Mouse (Mus musculus) urinary bladder, postnatal 4 days (tissue): ENCODE results near the gene Slc45a3.
A peak's percentile ranks its signal among the peaks of the same experiment; 100 is the strongest.

ENCODE experiments used
- DNase-seq, 2 experiments: peaks; one replicate each; pipeline ENCODE4 v3.0.0; 2021 to 2022; ENCODE audit warnings: low spot score in 2 of 2

Gene Slc45a3

GRCm38 (mm10) chr1:131993169-131994040, 30.6 kb downstream of the Slc45a3 start:
- DNase-seq = no peak

- peak in 1 of 2 experiments; percentile 68 for DNase-seq
Measured at GRCm38 (mm10) chr1:131995062-131995461, 32.3 kb downstream of the Slc45a3 start.

DNA sequence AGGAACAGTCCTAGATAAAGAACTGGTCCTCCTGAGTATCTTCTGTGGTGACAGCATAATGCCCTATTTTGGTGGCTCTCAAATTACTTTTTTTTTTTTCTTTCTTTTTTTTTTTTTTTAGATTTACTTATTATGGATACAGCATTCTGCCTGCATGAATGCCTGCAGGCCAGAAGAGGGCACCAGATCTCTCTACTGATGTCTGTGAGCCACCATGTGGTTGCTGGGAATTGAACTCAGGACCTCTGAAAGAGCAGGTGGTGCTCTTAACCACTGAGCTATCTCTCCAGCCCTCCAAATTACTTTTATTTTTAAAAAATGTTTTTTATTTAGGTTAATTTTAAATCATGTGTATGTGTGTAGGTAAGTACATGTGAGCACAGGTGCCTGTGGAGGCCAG, 37.7 kb downstream of the Slc45a3 start:
- DNase-seq = no peak

DNA sequence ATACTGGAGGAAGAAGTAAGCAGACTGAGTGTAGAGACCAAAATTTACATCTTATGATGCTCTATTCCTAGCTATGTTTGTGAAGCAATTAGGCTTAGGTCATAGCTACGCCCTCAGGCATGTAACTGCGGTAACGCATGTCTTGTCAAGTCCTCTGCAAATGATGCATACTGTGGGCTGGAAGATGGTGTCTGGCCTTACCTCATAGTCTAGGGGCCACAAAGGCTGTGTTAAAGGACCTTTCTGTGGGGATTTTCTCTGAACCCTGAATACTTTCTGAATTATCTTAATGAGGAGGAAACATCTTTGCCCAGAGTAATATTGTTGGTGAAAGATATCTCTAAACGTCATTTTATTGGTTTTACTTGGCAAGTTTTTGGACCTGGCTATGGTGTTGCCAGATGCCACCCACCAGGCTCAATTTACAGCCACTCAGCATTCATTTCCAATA, 39.1 kb downstream of the Slc45a3 start:
- DNase-seq = no peak

GRCm38 (mm10) chr1:132003111-132003510, 40.3 kb downstream of the Slc45a3 start:
- DNase-seq = no peak

DNA sequence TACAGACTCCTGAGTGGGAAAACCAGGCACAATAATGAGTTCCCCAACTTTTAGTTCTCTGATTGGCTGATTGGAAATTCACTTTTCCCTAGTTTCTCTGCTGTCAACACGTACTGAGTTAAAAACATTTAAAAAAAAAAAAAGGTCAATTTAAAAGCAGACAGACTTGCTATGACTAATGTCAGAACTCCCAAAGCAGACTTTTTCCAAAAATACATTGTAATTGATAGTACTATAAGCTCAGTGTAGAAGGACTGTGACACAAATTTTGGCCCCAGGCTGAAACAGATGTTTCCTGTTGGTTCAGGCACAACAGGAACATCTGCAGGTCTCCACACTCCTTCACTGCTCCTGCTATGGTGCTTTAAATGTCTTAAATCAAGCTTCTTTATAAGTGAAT, 41.0 kb downstream of the Slc45a3 start:
- DNase-seq = no peak

DNA sequence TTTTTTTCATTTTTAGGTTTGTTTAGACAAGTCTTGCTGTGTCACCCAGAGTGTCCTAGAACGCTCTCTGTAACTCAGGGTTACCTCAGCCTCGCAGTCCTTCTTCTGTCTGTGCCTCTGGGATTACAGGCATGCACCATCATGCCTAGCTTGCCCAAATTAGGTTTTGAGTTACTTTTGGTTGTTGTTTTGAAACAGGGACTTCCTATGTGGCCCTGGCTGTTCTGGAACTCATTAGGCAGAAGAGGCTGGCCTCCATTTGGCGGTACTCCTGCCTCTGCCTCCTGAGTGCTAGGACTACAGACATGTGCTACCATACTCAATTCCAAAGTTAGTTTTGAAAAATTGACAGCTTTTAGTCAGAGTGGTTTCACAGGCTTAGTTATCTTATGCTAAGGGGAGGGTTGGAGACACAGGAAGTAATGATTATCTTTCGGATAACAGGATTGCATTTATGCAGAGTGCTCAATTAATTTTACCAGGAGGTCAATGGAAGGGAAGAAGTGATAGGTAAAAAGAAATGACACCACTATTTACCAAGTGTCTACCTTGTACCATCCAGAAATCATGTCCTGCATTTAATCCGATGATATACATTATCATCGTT, 41.9 kb downstream of the Slc45a3 start:
- DNase-seq = no peak

DNA sequence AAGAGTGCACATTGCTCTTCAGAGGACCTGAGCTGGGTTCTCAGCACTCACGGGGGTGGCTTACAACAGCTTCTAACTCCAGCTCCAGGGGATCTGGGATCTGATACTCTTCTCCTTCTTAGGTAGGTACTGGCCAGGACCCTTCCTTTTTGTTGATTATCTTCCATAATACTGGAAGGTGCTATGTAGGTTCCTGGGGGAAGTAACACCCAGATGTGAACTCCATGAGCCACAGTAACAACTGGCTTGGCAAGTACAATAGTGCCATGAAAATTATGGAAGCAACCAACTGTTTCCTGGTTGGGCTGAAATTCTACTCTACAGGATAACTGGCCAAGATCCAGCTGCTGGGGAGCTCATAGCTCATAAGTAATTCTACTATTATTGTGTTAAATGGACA, 42.7 kb downstream of the Slc45a3 start:
- no peak for DNase-seq

GRCm38 (mm10) chr1:132006046-132006445, 43.3 kb downstream of the Slc45a3 start:
- DNase-seq = no peak

DNA sequence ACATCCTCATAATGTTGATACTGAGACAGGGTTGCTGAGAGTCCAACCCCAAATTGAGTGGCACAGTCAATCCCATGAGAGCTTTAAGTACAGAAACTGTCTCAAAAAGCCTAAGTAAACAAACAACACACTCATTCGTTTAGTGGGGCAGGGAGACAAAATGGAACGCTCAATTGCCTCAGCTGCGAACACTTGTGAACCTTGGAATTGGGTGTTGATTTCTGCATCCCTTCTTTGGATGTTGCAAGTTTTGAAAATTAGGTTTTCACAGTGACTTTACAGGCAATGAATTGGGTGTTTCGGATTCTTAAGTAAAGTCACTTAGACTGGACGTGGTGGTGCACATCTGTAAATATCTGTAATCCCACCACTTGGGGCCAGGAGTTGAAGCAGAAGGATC, 44.0 kb downstream of the Slc45a3 start:
- DNase-seq = no peak

DNA sequence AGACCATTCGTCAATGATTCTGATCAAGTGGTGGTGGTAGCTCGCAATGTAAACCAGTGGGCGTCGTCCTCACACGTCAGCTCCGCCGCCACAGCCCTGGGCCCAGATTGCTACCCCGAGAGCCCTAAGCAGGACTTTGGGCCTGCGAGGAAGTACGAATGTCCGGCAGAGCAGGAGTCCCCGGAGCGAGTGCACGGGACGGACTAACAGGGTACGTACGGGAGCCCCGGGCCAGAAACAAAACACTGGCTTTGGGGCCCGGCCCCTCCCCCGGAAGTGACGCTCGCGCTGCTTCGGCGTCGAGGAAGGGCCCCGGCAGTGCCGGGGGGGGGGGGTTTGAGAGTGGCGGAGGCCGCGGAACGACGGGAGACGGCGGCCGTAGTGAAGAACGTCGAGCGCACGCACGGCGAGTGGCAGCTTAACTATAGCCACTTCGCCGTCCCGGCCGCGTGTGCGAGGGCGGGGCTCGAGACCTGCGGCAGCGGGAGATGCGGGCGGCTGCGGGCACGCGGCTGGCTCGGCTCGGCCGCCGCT, 44.6 kb downstream of the Slc45a3 start, which contains the start of gene Elk4:
Elk4 (plus strand) TSS at position 326 of the 534 bp plus-strand sequence.
- peak; percentile 87 to 89 for DNase-seq

GRCm38 (mm10) chr1:132007828-132008827, 45.4 kb downstream of the Slc45a3 start:
- peak; percentile 84 to 85 for DNase-seq

DNA sequence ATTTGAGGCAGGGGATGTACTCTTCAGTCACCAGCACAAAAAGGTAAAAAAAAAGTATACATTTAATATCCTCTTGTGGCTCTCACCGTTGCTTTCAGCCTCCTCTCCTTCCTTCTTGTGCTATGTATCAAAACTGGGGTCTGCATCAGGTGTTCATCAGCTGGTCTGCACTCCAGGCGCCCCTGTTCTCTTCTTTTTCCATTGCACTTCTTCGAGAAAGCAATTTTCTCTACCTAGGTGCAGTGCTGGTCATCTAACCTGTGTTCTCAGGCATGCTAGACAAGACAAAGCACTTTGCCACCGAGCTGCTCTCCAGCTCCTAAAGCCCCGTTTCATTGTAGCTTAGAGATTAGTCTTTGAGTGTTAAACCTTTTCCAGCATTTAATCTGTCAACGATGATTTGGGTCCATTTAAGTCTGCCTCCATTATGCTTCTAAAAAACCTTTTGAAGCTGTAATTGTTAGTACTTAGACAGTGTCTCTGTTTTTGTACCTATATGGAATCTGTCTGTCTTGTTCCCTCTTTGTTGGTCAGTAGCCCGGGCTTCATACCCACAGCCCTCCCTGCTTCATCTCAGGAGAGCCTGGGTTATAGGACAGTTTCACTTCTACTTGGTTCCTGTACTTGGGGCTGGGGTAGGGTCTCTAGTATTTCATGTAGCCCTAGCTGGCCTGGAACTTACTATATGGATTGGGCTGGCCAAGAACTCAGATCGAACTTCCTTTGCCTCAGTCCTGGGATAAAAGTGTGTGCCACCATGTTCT, 46.3 kb downstream of the Slc45a3 start:
- DNase-seq = no peak

GRCm38 (mm10) chr1:132010632-132011501, 48.1 kb downstream of the Slc45a3 start:
- no peak for DNase-seq

DNA sequence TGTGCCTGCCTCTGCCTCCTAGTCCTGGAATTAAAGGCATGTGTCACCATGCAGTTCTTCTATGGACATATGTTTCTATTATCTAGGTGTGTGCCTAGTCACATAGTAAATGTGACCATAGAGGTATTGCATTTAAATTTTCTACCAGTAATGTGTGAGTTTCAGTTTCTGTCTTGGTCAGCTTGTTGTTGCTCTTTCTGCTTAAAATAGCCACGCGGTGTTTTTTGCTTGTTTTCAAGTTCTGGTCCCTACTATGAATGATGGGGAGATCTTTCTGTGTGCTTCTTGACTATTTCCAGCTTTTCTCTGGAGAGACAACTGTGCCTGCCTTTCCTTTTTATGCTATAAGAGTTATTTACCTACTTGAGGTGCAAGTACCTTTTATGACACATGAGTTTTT, 49.0 kb downstream of the Slc45a3 start:
- DNase-seq = no peak

DNA sequence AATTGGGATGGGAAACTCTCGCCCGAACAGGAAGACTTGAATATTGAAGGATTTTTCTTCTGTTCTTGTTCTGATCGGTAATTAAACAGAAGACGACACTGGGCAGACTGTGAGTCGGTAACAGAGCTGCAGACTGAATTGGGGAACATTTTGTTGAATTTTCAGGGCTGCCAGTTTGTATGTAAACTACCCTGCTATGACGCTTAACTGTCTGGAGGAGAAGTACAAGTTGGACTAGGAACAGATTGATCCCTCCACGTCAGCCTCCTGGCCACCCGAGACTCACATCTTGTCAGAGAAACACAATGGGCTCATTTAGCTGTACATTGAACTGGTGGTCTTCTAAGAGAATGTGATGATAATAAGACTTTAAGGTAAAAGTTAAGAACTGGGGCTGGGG, 50.1 kb downstream of the Slc45a3 start:
- no peak for DNase-seq

DNA sequence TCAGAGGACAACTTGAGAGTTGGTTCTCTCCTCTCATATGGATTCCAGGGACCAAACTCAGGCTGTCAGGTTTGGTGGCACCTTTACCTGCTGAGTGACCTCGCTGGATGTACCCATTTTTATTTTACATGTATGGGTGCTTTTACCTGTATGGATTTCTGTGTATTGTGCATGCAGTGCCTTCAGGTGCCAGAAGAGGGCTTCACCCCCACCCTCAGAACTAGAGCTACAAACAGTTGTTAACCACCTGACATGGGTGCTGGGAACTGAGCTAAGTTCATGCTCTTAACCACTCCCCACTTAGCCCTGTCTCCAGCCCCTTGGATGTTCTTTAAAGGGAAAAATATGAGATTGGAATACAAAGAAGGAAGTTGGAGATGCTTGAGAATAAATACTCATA, 52.0 kb downstream of the Slc45a3 start:
- no peak for DNase-seq

DNA sequence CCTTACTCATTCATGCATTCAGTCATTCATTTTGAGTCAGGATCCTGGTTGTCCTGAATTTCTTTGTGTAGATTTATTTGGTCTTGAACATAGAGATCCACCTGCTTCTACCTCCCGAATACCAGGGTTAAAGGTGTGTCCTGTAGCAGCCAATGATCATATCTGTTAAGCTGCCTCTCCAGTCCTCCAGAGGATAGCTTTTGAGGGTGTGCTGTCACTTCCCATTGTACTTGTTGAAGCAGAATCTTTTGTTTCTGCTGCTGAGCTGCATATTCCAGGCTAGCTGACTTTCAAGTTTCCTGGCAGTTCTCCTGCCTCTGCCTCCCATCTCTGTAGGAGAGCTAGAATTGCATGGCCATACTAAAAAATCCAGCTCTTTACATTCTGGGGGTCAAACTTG, 53.9 kb downstream of the Slc45a3 start:
- DNase-seq = no peak

GRCm38 (mm10) chr1:132019876-132020275, 57.1 kb downstream of the Slc45a3 start:
- DNase-seq = no peak

DNA sequence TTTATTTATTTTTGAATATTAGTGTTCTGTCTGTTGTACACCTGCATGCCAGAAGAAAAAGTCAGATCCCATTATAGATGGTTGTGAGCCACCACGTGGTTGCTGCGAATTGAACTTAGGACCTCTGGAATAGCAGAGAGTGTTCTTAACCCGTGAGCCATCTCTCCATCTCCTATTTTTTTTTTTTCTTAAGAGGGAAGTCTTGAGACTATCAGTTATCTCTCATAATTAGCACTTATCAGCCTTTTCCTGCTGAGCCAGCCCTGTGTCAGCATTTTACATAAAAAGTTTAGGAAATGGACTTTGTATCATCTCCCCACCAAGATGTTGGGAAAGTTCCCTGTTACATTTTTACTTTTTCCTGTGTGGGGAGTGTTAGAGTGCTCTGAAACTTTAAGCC, 59.3 kb downstream of the Slc45a3 start:
- no peak for DNase-seq
